Mouse (Mus musculus) liver, embryonic 13.5 days (tissue): ENCODE measurements around the gene Gm45234. TPM values are rescaled to one million over a fixed set of nuclear protein-coding genes. Genes with fewer than 3 reads are reported as not detected.

ENCODE experiments used
- ATAC-seq: fragments of 200-750 bp; cut with Nextera tagmentation; 2 replicates; pipeline ENCODE4 v1.8.0; 2017; ENCODE audit warnings: low read depth, mild to moderate bottlenecking, moderate number of reproducible peaks, moderate library complexity
- DNase-seq: peaks from one replicate; pipeline ENCODE4 v3.0.0; 2022
- H3K27ac ChIP-seq: fragments of 300-500 bp; sonication (generic); 2 replicates; pipeline ENCODE4 v1.5.1; 2015; ENCODE audit warnings: moderate library complexity, mild to moderate bottlenecking, inconsistent platforms
- H3K27me3 ChIP-seq: fragments of 300-500 bp; sonication (generic); 2 replicates; pipeline ENCODE4 v1.6.1; 2015; ENCODE audit warnings: mild to moderate bottlenecking, inconsistent platforms
- H3K36me3 ChIP-seq: fragments of 300-500 bp; sonication (generic); 2 replicates; pipeline ENCODE4 v1.6.1; 2015; ENCODE audit warnings: mild to moderate bottlenecking, inconsistent platforms
- H3K4me1 ChIP-seq: fragments of 300-500 bp; sonication (generic); replicated peaks from 2 replicates; pipeline ENCODE4 v1.6.1; 2015; ENCODE audit warnings: inconsistent platforms
- H3K4me2 ChIP-seq: fragments of 300-500 bp; sonication (generic); 2 replicates; pipeline ENCODE4 v1.6.1; 2015; ENCODE audit warnings: inconsistent platforms, mild to moderate bottlenecking, moderate library complexity
- H3K4me3 ChIP-seq: fragments of 300-500 bp; sonication (generic); replicated peaks from 2 replicates; pipeline ENCODE4 v1.5.1; 2015; ENCODE audit warnings: mild to moderate bottlenecking, inconsistent platforms
- H3K9ac ChIP-seq: fragments of 300-500 bp; sonication (generic); 2 replicates; pipeline ENCODE4 v1.6.1; 2015; ENCODE audit warnings: mild to moderate bottlenecking, inconsistent platforms
- H3K9me3 ChIP-seq: fragments of 300-500 bp; sonication (generic); replicated peaks from 2 replicates; pipeline ENCODE4 v1.6.1; 2016; ENCODE audit warnings: inconsistent platforms
- WGBS: fragments of 180-500 bp; shearing (Covaris S2); methylation state at CpG from one replicate; pipeline ENCODE4 v1.1.7; 2015; ENCODE audit not compliant: insufficient replicate concordance; 5-methylcytosine and 5-hydroxymethylcytosine counted together
- polyA plus RNA-seq: library from polyadenylated mRNA; unstranded; fragments of >200 nt; fragmentation: Nextera tagmentation; extraction: Ambion mirVana; gene quantifications from 2 replicates; pipeline ENCODE4 v1.2.1, GENCODE M21; 2015

The Gm45234 gene
- polyA plus RNA-seq, 1 experiment from 2014 or later: not detected

DNA sequence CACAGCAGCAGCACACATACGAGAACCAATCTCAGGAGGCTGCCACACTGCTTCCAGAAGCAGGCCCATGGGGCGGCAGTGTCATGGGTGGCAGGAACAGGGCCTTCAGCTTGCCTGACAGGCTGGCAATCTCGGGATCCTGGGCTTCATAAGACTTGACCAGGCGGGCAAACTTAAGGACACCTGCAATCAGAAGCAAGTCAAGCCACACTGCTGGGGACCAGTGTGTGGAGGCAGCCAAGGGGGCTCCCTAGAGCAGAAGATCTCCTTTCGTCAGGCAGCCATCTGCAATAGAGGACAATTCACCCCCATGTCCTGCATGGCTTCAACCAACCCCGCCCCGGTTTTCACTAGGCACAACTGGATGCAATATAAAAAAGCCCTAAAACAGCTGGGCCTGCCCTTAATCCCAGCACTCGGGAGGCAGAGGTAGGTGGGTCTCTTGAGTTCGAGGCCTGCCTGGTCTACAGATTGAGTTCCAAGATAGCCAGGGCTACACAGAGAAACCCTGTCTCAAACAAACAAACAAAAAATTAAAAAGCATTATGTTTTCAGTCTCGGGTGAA lies 16.5 kb downstream of the Gm45234 start:
- Histone ChIP-seq H3K36me3 (peaks cover 6% of the 10 kb centered on the region), H3K27ac (peak overlapping the region; percentile 98), H3K9me3 (no peaks in the 10 kb centered on the region), H3K4me1 (peaks cover 41% of the 10 kb centered on the region), H3K4me3 (no peak overlapping the region; the same call in 1 of the 2 replicates), H3K27me3 (no peaks in the 10 kb centered on the region), H3K4me2 (peak overlapping the region; percentile 97), H3K9ac (peak overlapping the region; percentile 85)
- DNase-seq (no peak), ATAC-seq (no peak)
- WGBS: 72% methylated on average over 10 of the region's 10 CpGs

- peak; percentile 6 for ATAC-seq
- Histone ChIP-seq H3K4me2 (peak within 1 kb of the TSS; percentile 97), H3K36me3 (peaks cover 6% of the 10 kb centered on the region), H3K9me3 (no peaks in the 10 kb centered on the region), H3K27me3 (no peaks in the 10 kb centered on the region), H3K4me3 (0 out of 2 replicates have a peak within 1 kb of the TSS, but pooled peaks have one; percentile 16), H3K27ac (peak within 1 kb of the TSS; percentile 98), H3K4me1 (peaks cover 44% of the 10 kb centered on the region), H3K9ac (peak within 1 kb of the TSS; percentile 85)
- 19% methylated on average over 15 of the region's 15 CpGs for WGBS
- no peak for DNase-seq
Observed at GRCm38 (mm10) chr6:124738511-124739023, 17.3 kb downstream of the Gm45234 start, which contains the start of gene Ptpn6. Gene Ptpn6 (minus strand): TSS chr6:124738714.

GRCm38 (mm10) chr6:124737040-124737439 lies 18.8 kb downstream of the Gm45234 start:
- Histone ChIP-seq H3K9ac (no peak overlapping the region), H3K4me1 (peaks cover 58% of the 10 kb centered on the region)
- WGBS: 82% methylated on average over 11 of the region's 11 CpGs

DNA sequence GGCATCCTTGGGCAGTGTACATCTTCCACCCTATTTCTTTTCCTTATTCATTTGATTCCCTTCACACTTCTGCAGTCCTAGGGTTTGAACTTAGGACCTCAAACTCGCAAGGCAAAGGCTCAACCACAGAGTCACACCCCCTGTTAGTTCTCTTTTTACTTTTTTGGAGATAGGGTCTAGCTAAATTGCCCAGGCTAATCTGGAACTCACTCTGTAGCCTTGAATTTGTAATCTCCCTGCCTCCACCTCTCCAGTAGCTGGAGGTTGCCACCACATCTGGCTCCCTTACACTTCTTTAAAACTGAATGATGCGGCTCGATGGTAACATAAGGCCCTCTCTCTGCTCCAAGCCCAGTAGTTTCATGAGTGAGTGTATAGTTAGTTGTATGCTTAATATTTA lies 21.4 kb downstream of the Gm45234 start:
- Histone ChIP-seq H3K27me3 (no peaks in the 10 kb centered on the region), H3K27ac (no peak overlapping the region), H3K4me1 (peaks cover 52% of the 10 kb centered on the region), H3K9me3 (no peaks in the 10 kb centered on the region), H3K36me3 (no peaks in the 10 kb centered on the region), H3K4me3 (no peak overlapping the region), H3K9ac (no peak overlapping the region), H3K4me2 (no peak overlapping the region)
- ATAC-seq: no peak
- WGBS: 59% methylated on average over 3 of the region's 3 CpGs
- DNase-seq: no peak

More at GRCm38 (mm10) chr6:124737040-124737439, 18.8 kb downstream of the Gm45234 start:
- H3K4me3 ChIP-seq: no peak overlapping the region
- H3K36me3 ChIP-seq: no peaks in the 10 kb centered on the region
- H3K9me3 ChIP-seq: no peaks in the 10 kb centered on the region
- H3K27ac ChIP-seq: no peak overlapping the region
- ATAC-seq (no peak), DNase-seq (no peak)
- H3K4me2 ChIP-seq: no peak overlapping the region
- H3K27me3 ChIP-seq: no peaks in the 10 kb centered on the region

GRCm38 (mm10) chr6:124732476-124733370 lies 23.1 kb downstream of the Gm45234 start:
- Histone ChIP-seq H3K4me1 (peaks cover 35% of the 10 kb centered on the region), H3K27ac (peak overlapping the region; percentile 30), H3K4me3 (peak overlapping the region; percentile 49), H3K27me3 (no peaks in the 10 kb centered on the region), H3K9me3 (no peaks in the 10 kb centered on the region), H3K36me3 (peaks cover 10% of the 10 kb centered on the region; the same call in 1 of the 2 replicates), H3K9ac (peak overlapping the region; percentile 71), H3K4me2 (peak overlapping the region; percentile 55)
- 24% methylated on average over 19 of the region's 19 CpGs for WGBS
- peak; percentile 50 for DNase-seq
- peak; percentile 70 for ATAC-seq

- H3K4me1 ChIP-seq: peaks cover 33% of the 10 kb centered on the region
- DNase-seq (no peak), ATAC-seq (no peak)
- WGBS: 70% methylated on average over 7 of the region's 7 CpGs
- no peak overlapping the region for H3K9ac ChIP-seq
- no peak overlapping the region for H3K4me3 ChIP-seq
- peak overlapping the region; percentile 68; the same call in 1 of the 2 replicates for H3K27ac ChIP-seq
- peak overlapping the region; percentile 55 for H3K4me2 ChIP-seq
- no peaks in the 10 kb centered on the region for H3K9me3 ChIP-seq
- no peaks in the 10 kb centered on the region for H3K27me3 ChIP-seq
- H3K36me3 ChIP-seq: peaks cover 17% of the 10 kb centered on the region; the same call in 1 of the 2 replicates
Observed at GRCm38 (mm10) chr6:124731038-124731437, 24.8 kb downstream of the Gm45234 start.

GRCm38 (mm10) chr6:124729850-124730705 lies 25.7 kb downstream of the Gm45234 start:
- H3K4me3 ChIP-seq: no peak overlapping the region
- ATAC-seq (no peak), DNase-seq (no peak)
- H3K4me2 ChIP-seq: 0 out of 2 replicates have a peak overlapping the region, but pooled peaks have one; percentile 12
- WGBS: 41% methylated on average over 8 of the region's 8 CpGs
- H3K9ac ChIP-seq: no peak overlapping the region
- H3K9me3 ChIP-seq: no peaks in the 10 kb centered on the region
- H3K36me3 ChIP-seq: peaks cover 23% of the 10 kb centered on the region; the same call in 1 of the 2 replicates
- H3K4me1 ChIP-seq: peaks cover 37% of the 10 kb centered on the region
- H3K27ac ChIP-seq: peak overlapping the region; percentile 68
- H3K27me3 ChIP-seq: no peaks in the 10 kb centered on the region

- ATAC-seq: no peak
Observed at GRCm38 (mm10) chr6:124728621-124729020, 27.2 kb downstream of the Gm45234 start.

DNA sequence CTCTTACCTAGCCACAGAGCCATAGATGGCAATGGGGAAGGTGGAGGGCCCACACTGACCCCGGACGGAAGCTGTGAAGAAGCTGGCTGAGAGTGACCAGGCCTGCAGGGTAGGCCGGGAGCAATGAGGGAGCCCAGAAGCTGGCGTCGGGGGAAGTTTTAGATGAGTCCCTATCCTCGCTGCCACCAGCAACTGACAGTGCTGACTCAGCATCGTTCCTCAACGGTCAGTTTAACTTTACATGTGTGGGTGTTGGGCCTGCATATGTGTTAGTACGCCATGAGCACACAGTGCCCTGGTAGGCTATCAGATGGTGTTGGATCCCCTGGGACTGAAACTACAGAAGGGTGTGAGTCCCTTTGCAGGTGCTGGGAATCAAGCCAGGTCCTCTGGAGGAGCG lies 31.3 kb downstream of the Gm45234 start:
- no peak for DNase-seq
- Histone ChIP-seq H3K9me3 (no peaks in the 10 kb centered on the region), H3K4me3 (no peak overlapping the region), H3K4me1 (peaks cover 49% of the 10 kb centered on the region), H3K36me3 (peaks cover 23% of the 10 kb centered on the region; the same call in 1 of the 2 replicates), H3K9ac (no peak overlapping the region), H3K27me3 (no peaks in the 10 kb centered on the region), H3K4me2 (0 out of 2 replicates have a peak overlapping the region, but pooled peaks have one; percentile 2), H3K27ac (0 out of 2 replicates have a peak overlapping the region, but pooled peaks have one; percentile 29)
- 50% methylated on average over 10 of the region's 10 CpGs for WGBS
- ATAC-seq: no peak

More at GRCm38 (mm10) chr6:124728621-124729020, 27.2 kb downstream of the Gm45234 start:
- H3K4me2 ChIP-seq: no peak overlapping the region
- peaks cover 48% of the 10 kb centered on the region for H3K4me1 ChIP-seq
- no peak overlapping the region for H3K27ac ChIP-seq
- no peak for DNase-seq
- no peaks in the 10 kb centered on the region for H3K9me3 ChIP-seq
- no peaks in the 10 kb centered on the region for H3K27me3 ChIP-seq
- H3K4me3 ChIP-seq: no peak overlapping the region
- H3K9ac ChIP-seq: no peak overlapping the region
- 79% methylated on average over 10 of the region's 10 CpGs for WGBS
- peaks cover 23% of the 10 kb centered on the region; the same call in 1 of the 2 replicates for H3K36me3 ChIP-seq

GRCm38 (mm10) chr6:124723541-124723940 lies 32.3 kb downstream of the Gm45234 start:
- 52% methylated on average over 8 of the region's 8 CpGs for WGBS
- peaks cover 59% of the 10 kb centered on the region for H3K4me1 ChIP-seq
- DNase-seq: no peak
- no peaks in the 10 kb centered on the region for H3K27me3 ChIP-seq
- peaks cover 21% of the 10 kb centered on the region; the same call in 1 of the 2 replicates for H3K36me3 ChIP-seq
- ATAC-seq: no peak
- H3K4me3 ChIP-seq: no peak overlapping the region
- no peaks in the 10 kb centered on the region for H3K9me3 ChIP-seq
- H3K9ac ChIP-seq: no peak overlapping the region
- peak overlapping the region; percentile 29 for H3K27ac ChIP-seq
- no peak overlapping the region for H3K4me2 ChIP-seq
